Mouse (Mus musculus) stomach, embryonic 14.5 days (tissue): ENCODE measurements around the gene Commd2. TPM values are rescaled to one million over a fixed set of nuclear protein-coding genes. Genes with fewer than 3 reads are reported as not detected.

Experiments used
- ATAC-seq: fragments of 200-750 bp; cut with Nextera tagmentation; 2 replicates; pipeline ENCODE4 v1.8.0; 2017; ENCODE audit warnings: low read depth, moderate TSS enrichment; ENCODE audit not compliant: insufficient number of reproducible peaks, insufficient read depth, low FRiP score
- H3K27ac ChIP-seq: fragments of 300-500 bp; sonication (generic); 2 replicates; pipeline ENCODE4 v1.5.1; 2014; ENCODE audit warnings: mild to moderate bottlenecking, low read length, moderate library complexity, mixed read lengths
- H3K27me3 ChIP-seq: fragments of 300-500 bp; sonication (generic); 2 replicates; pipeline ENCODE4 v1.6.1; 2014; ENCODE audit warnings: low read length, control low read depth, mixed read lengths; ENCODE audit not compliant: control insufficient read depth, insufficient read depth
- H3K36me3 ChIP-seq: fragments of 300-500 bp; sonication (generic); 2 replicates; pipeline ENCODE4 v1.6.1; 2014; ENCODE audit warnings: mild to moderate bottlenecking, control low read depth, low read length, moderate library complexity, mixed read lengths; ENCODE audit not compliant: control insufficient read depth, insufficient read depth
- H3K4me1 ChIP-seq: fragments of 300-500 bp; sonication (generic); 2 replicates; pipeline ENCODE4 v1.6.1; 2014; ENCODE audit warnings: low read length, control low read depth, mixed read lengths; ENCODE audit not compliant: control insufficient read depth, insufficient read depth
- H3K4me2 ChIP-seq: fragments of 300-500 bp; sonication (generic); replicated peaks from 2 replicates; pipeline ENCODE4 v1.6.1; 2014; ENCODE audit warnings: low read depth, low read length, control low read depth
- H3K4me3 ChIP-seq: fragments of 300-500 bp; sonication (generic); 2 replicates; pipeline ENCODE4 v1.5.1; 2014; ENCODE audit warnings: low read depth, low read length, control low read depth
- H3K9ac ChIP-seq: fragments of 300-500 bp; sonication (generic); replicated peaks from 2 replicates; pipeline ENCODE4 v1.6.1; 2014; ENCODE audit warnings: low read depth, mild to moderate bottlenecking, control low read depth, low read length, moderate library complexity, mixed read lengths
- H3K9me3 ChIP-seq: fragments of 300-500 bp; sonication (generic); 2 replicates; pipeline ENCODE4 v1.6.1; 2016; ENCODE audit warnings: low read depth, low read length, control low read depth; ENCODE audit not compliant: control insufficient read depth
- WGBS: fragments of 180-500 bp; shearing (Covaris S2); extraction: QIAGEN DNeasy Blood & Tissue Kit; methylation state at CpG from one replicate; pipeline ENCODE4 v1.1.7; 2014; 5-methylcytosine and 5-hydroxymethylcytosine counted together
- polyA plus RNA-seq: library from polyadenylated mRNA; unstranded; fragments of >200 nt; fragmentation: Nextera tagmentation; extraction: Ambion mirVana; gene quantifications from 2 replicates; pipeline ENCODE4 v1.2.1, GENCODE M21; 2014

The Commd2 gene
- polyA plus RNA-seq, 1 experiment from 2014 or later, result 89.5 TPM

DNA sequence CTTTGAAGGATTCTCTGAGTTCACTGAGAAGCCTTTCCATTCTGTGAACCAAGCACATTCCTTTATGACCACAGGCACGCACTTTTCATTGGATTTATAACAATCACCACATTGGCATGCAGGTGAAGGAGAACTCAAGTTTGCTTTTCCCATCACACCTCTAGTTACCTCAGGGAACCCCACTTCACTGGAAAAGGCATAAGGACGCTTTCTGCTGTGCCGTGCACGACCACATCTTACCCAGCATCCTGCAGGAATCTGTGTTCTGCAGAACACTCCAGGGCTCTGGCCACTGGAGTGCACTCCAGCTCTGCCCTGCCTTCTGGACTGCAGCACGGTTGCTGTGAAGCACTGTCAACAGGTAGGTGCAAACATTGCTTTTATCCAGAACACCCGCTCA lies 13.9 kb downstream of the Commd2 start:
- no peak for ATAC-seq
- Histone ChIP-seq H3K27ac (no peak overlapping the region), H3K4me3 (no peak overlapping the region)

GRCm38 (mm10) chr3:57634763-57635487 lies 16.6 kb downstream of the Commd2 start:
- Histone ChIP-seq H3K27ac (no peak overlapping the region), H3K4me1 (no peaks in the 10 kb centered on the region), H3K36me3 (no peaks in the 10 kb centered on the region), H3K4me3 (no peak overlapping the region), H3K9me3 (no peaks in the 10 kb centered on the region), H3K9ac (no peak overlapping the region), H3K4me2 (no peak overlapping the region), H3K27me3 (no peaks in the 10 kb centered on the region)
- WGBS, result 74% methylated on average over 3 of the region's 3 CpGs
- no peak for ATAC-seq

More for the DNA sequence above, 13.9 kb downstream of the Commd2 start:
- Histone ChIP-seq H3K9ac (no peak overlapping the region), H3K9me3 (no peaks in the 10 kb centered on the region), H3K4me1 (no peaks in the 10 kb centered on the region), H3K27me3 (no peaks in the 10 kb centered on the region), H3K4me2 (no peak overlapping the region), H3K36me3 (no peaks in the 10 kb centered on the region)
- 49% methylated on average over 6 of the region's 6 CpGs for WGBS

- Histone ChIP-seq H3K4me3 (no peak overlapping the region), H3K27me3 (no peaks in the 10 kb centered on the region), H3K36me3 (no peaks in the 10 kb centered on the region), H3K4me2 (no peak overlapping the region), H3K4me1 (no peaks in the 10 kb centered on the region), H3K9ac (no peak overlapping the region), H3K9me3 (no peaks in the 10 kb centered on the region), H3K27ac (no peak overlapping the region)
- no peak for ATAC-seq
- 67% methylated on average over 11 of the region's 11 CpGs for WGBS
Observed at GRCm38 (mm10) chr3:57626954-57627513, 24.5 kb downstream of the Commd2 start.

DNA sequence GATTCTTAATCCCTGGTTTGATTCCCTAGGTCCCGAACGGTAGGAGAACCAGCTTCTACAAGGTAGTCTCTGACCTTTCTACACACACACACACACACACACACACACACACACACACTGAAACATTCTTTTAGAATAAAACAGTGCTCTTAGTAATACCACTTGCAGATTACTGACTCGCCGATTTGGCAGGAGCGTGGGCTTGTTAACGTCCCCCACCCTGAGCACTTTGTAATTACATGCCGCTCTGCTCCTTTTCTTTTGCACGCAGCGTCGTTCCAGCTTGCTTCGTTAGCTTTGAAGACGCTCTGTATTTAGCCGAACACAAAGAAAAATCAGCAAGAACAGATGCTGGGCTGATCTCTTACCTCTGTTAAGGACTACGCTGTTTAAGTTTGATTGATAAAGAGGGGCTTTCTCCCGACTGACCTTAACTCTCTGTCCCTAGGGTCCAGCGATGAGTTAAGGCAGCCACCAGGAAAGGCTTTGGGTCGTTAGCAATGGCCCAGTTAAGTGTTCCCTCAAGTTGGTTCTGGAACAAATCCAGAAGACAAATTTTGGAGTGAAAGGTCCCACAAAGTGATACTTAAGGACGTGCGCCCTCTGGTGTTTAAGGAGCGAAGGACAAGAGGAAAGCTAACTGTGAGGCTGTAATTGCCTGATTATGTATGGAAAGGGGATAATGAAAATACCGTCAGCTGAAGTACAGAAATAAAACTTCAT lies 26.1 kb downstream of the Commd2 start:
- WGBS, result 34% methylated on average over 21 of the region's 21 CpGs
- Histone ChIP-seq H3K4me3 (0 out of 2 replicates have a peak overlapping the region, but pooled peaks have one; percentile 11), H3K27ac (no peak overlapping the region), H3K4me1 (no peaks in the 10 kb centered on the region), H3K36me3 (no peaks in the 10 kb centered on the region), H3K9ac (no peak overlapping the region; the same call in 1 of the 2 replicates), H3K4me2 (peak overlapping the region; percentile 32), H3K9me3 (no peaks in the 10 kb centered on the region), H3K27me3 (no peaks in the 10 kb centered on the region)
- ATAC-seq, result no peak; the same call in 1 of the 2 replicates

GRCm38 (mm10) chr3:57619718-57620117 lies 31.8 kb downstream of the Commd2 start:
- Histone ChIP-seq H3K9me3 (no peaks in the 10 kb centered on the region), H3K27me3 (no peaks in the 10 kb centered on the region), H3K36me3 (no peaks in the 10 kb centered on the region), H3K9ac (no peak overlapping the region), H3K4me3 (no peak overlapping the region), H3K4me1 (no peaks in the 10 kb centered on the region), H3K27ac (no peak overlapping the region), H3K4me2 (no peak overlapping the region)
- ATAC-seq, result no peak
- 69% methylated on average over 4 of the region's 4 CpGs for WGBS

DNA sequence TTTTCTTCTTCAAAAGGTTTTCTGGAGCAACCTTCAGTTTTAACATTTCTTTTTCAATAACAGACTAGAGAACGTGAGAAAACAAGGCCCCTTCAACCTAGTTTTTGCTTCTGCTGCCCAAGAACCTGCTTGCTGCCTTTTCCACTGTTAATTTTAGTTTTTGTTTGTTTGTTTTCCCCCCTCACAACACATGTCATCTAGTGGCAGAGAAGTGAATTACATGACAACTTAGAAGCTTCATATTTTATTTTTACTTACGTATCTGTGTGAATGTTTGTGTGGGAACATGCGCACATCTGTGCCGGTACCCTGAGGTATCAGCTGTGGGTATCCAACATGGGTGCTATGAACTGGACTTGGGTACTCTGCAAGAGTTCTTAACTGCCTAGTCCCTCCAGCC lies 35.9 kb downstream of the Commd2 start:
- no peak overlapping the region for H3K4me3 ChIP-seq
- H3K36me3 ChIP-seq, result no peaks in the 10 kb centered on the region
- no peak overlapping the region for H3K4me2 ChIP-seq
- 93% methylated on average over 4 of the region's 4 CpGs for WGBS
- no peak overlapping the region for H3K9ac ChIP-seq
- no peak for ATAC-seq
- H3K9me3 ChIP-seq, result no peaks in the 10 kb centered on the region
- no peaks in the 10 kb centered on the region for H3K27me3 ChIP-seq
- H3K27ac ChIP-seq, result no peak overlapping the region
- H3K4me1 ChIP-seq, result no peaks in the 10 kb centered on the region

DNA sequence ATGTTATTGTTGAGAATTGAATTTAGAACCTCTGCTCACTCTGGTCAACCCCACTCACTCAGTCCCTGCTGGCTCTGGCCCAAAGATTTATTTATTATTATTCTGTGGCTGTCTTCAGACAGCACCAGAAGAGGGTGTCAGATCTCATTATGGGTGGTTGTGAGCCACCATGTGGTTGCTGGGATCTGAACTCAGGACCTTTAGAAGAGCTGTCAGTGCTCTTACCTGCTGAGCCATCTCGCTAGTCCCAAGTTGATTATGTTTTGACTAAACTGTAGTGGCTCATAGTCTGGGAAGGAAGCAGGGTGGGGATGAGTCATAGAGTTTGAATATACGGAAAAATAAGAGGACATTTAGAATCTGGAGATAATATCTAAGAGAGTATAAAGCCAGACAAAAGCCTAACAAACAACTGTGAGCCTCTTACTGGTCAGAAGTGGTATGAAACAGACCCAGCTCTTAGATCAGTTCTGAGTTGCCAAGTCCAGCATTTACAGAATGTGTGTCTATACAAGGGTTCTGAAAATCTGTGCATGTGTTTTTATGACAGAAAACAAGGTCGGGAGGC lies 39.0 kb downstream of the Commd2 start:
- Histone ChIP-seq H3K9me3 (no peaks in the 10 kb centered on the region), H3K4me3 (no peak overlapping the region), H3K4me2 (no peak overlapping the region), H3K9ac (no peak overlapping the region), H3K36me3 (no peaks in the 10 kb centered on the region), H3K27me3 (no peaks in the 10 kb centered on the region), H3K27ac (no peak overlapping the region), H3K4me1 (no peaks in the 10 kb centered on the region)
- ATAC-seq, result no peak
- 78% methylated on average over 3 of the region's 3 CpGs for WGBS

- H3K36me3 ChIP-seq, result no peaks in the 10 kb centered on the region
- no peak overlapping the region for H3K4me3 ChIP-seq
- H3K27ac ChIP-seq, result no peak overlapping the region
- no peaks in the 10 kb centered on the region for H3K4me1 ChIP-seq
- ATAC-seq, result no peak
- no peak overlapping the region for H3K9ac ChIP-seq
- H3K9me3 ChIP-seq, result no peaks in the 10 kb centered on the region
- no peaks in the 10 kb centered on the region for H3K27me3 ChIP-seq
- whole genome bisulfite sequencing, result 46% methylated on average over 7 of the region's 7 CpGs
- H3K4me2 ChIP-seq, result no peak overlapping the region
Observed at GRCm38 (mm10) chr3:57611776-57612175, 39.7 kb downstream of the Commd2 start.
